Mouse (Mus musculus): ENCODE data around the gene Gm43638. TPM values are rescaled to one million over a fixed set of nuclear protein-coding genes. Genes with fewer than 3 reads are reported as not detected.
"Not testable (repeated sequence)": the region's sequence is repeated elsewhere in the genome, so short reads cannot be mapped to it uniquely, and the experiment has no call there.

Gm43638 gene
- polyA plus RNA-seq, 1 experiment from 2014 or later: not detected

- H3K4me1 ChIP-seq (ENCODE audit: control insufficient read depth, insufficient read depth, low read length); ATAC-seq (ENCODE audit: insufficient number of reproducible peaks, low FRiP score, low TSS enrichment, low read depth); DNase-seq (ENCODE audit: low spot score); H3K27me3 ChIP-seq (ENCODE audit: control insufficient read depth, insufficient read depth, low read length); H3K27ac ChIP-seq (replicated peaks; ENCODE audit: low read depth, low read length); H3K4me2 ChIP-seq (ENCODE audit: low read depth, severe bottlenecking); H3K4me3 ChIP-seq (ENCODE audit: low read depth, low read length); H3K9ac ChIP-seq (ENCODE audit: low read length); H3K9me3 ChIP-seq (ENCODE audit: control insufficient read depth, low read length); H3K36me3 ChIP-seq (ENCODE audit: control insufficient read depth, insufficient read depth, low read length): not testable (repeated sequence)
- 93% methylated on average over 1 of the region's 2 CpGs for WGBS
These were observed 62.6 kb downstream of the Gm43638 start, which contains the start of gene Ugt2b38 for GRCm38 (mm10) chr5:87424041-87424440. Ugt2b38 (minus strand) TSS chr5:87424203.

Other genes starting within 250 kb of the Gm43638 start
- not detected in 2 replicates for gene Ugt2b37, start 232.0 kb downstream of the Gm43638 start, polyA plus RNA-seq (2014; fragmentation: Nextera tagmentation; extraction: Ambion mirVana)
- not detected in 2 replicates for gene Ugt2a3, start 149.6 kb downstream of the Gm43638 start, polyA plus RNA-seq (2014; fragmentation: Nextera tagmentation; extraction: Ambion mirVana)
- gene Ugt2b38, start 62.6 kb downstream of the Gm43638 start, polyA plus RNA-seq (2014; fragmentation: Nextera tagmentation; extraction: Ambion mirVana): not detected in 2 replicates
- not detected in 2 replicates for gene Ugt2a2, start 4.5 kb downstream of the Gm43638 start, polyA plus RNA-seq (2014; fragmentation: Nextera tagmentation; extraction: Ambion mirVana)
- not detected in 2 replicates for gene Ugt2a1, start 4.1 kb upstream of the Gm43638 start, polyA plus RNA-seq (2014; fragmentation: Nextera tagmentation; extraction: Ambion mirVana)
- not detected in 2 replicates for gene Sult1b1, start 51.4 kb upstream of the Gm43638 start, polyA plus RNA-seq (2014; fragmentation: Nextera tagmentation; extraction: Ambion mirVana)
- gene Sult1d1, start 82.2 kb upstream of the Gm43638 start, polyA plus RNA-seq (2014; fragmentation: Nextera tagmentation; extraction: Ambion mirVana): not detected in 2 replicates
- gene Sult1e1, start 104.8 kb upstream of the Gm43638 start, polyA plus RNA-seq (2014; fragmentation: Nextera tagmentation; extraction: Ambion mirVana): not detected in 2 replicates
- gene Csn1s1, start 179.4 kb upstream of the Gm43638 start, polyA plus RNA-seq (2014; fragmentation: Nextera tagmentation; extraction: Ambion mirVana): not detected in 2 replicates
- not detected in 2 replicates for gene Csn2, start 212.8 kb upstream of the Gm43638 start, polyA plus RNA-seq (2014; fragmentation: Nextera tagmentation; extraction: Ambion mirVana)

All from limb, embryonic 11.5 days (tissue).